Mouse (Mus musculus) left cerebral cortex, postnatal 36 days (tissue): Measurements from ENCODE around the gene Gm40193. TPM values are rescaled to one million over a fixed set of nuclear protein-coding genes. Genes with fewer than 3 reads are reported as not detected.

Source experiments
- DNase-seq, 2 experiments: peaks; one replicate each; pipeline ENCODE4 v3.0.0; 2021 to 2022; ENCODE audit warnings: low spot score in 2 of 2, mixed read lengths in 1 of 2
- intact Hi-C: fragments of 180-260 bp; cut with DNase I; formaldehyde crosslinking; loops from one replicate; pipeline ENCODE4 v1.15.1; 2025
- total RNA-seq, 2 experiments: library from RNA; stranded (reverse); gene quantifications; 2 replicates each; pipeline ENCODE4 v1.2.3; 2021

The Gm40193 gene
- total RNA-seq, 2 experiments from 2014 or later = not detected

- DNase-seq = no peak
- intact Hi-C loops = no loop called here
Observed at GRCm38 (mm10) chr11:70512709-70513342, 19.9 kb downstream of the Gm40193 start.

GRCm38 (mm10) chr11:70511825-70512224 is 20.9 kb downstream of the Gm40193 start:
- intact Hi-C loops = no loop called here

GRCm38 (mm10) chr11:70511242-70511641 is 21.5 kb downstream of the Gm40193 start:
- DNase-seq = no peak
- intact Hi-C loops = no loop called here

More at GRCm38 (mm10) chr11:70511825-70512224, 20.9 kb downstream of the Gm40193 start:
- DNase-seq = no peak

GRCm38 (mm10) chr11:70509753-70510564 is 22.8 kb downstream of the Gm40193 start:
- intact Hi-C loops = loop anchor here (5.0 kb wide), 3 partner anchors 58 to 98 kb away; partner anchors contain the start of genes Arrb2, Med11 and Pelp1

GRCm38 (mm10) chr11:70506962-70507515 is 25.7 kb downstream of the Gm40193 start:
- DNase-seq = no peak
- intact Hi-C loops = loop anchor here (5.0 kb wide), 3 partner anchors 55 to 95 kb away; partner anchors contain the start of genes Arrb2, Med11 and Pelp1

More at GRCm38 (mm10) chr11:70509753-70510564, 22.8 kb downstream of the Gm40193 start:
- peak; percentile 21 to 41 for DNase-seq

GRCm38 (mm10) chr11:70506385-70506784 is 26.4 kb downstream of the Gm40193 start:
- intact Hi-C loops = loop anchor here (5.0 kb wide), 3 partner anchors 54 to 94 kb away; partner anchors contain the start of genes Arrb2, Med11 and Pelp1
- DNase-seq = no peak

GRCm38 (mm10) chr11:70504970-70505369 is 27.8 kb downstream of the Gm40193 start, which contains the start of gene Tm4sf5:
TSS of gene Tm4sf5 (plus strand) at chr11:70505244.
- intact Hi-C loops = loop anchor here (5.0 kb wide), 3 partner anchors 53 to 93 kb away; partner anchors contain the start of genes Arrb2, Med11 and Pelp1

GRCm38 (mm10) chr11:70502018-70502417 is 30.7 kb downstream of the Gm40193 start:
- no peak for DNase-seq
- intact Hi-C loops = no loop called here

More at GRCm38 (mm10) chr11:70504970-70505369, 27.8 kb downstream of the Gm40193 start, which contains the start of gene Tm4sf5:
- DNase-seq = no peak

GRCm38 (mm10) chr11:70500476-70500812 is 32.3 kb downstream of the Gm40193 start:
- intact Hi-C loops = no loop called here
- no peak for DNase-seq

GRCm38 (mm10) chr11:70499566-70500475 is 32.9 kb downstream of the Gm40193 start:
- no peak for DNase-seq
- intact Hi-C loops = no loop called here

GRCm38 (mm10) chr11:70489684-70490083 is 43.1 kb downstream of the Gm40193 start:
- no peak for DNase-seq
- intact Hi-C loops = no loop called here

GRCm38 (mm10) chr11:70489138-70489537 is 43.6 kb downstream of the Gm40193 start:
- peak in 1 of 2 experiments; percentile 9 for DNase-seq
- intact Hi-C loops = no loop called here

- no peak for DNase-seq
- intact Hi-C loops = no loop called here
Observed at GRCm38 (mm10) chr11:70487816-70488215, 44.9 kb downstream of the Gm40193 start.

- intact Hi-C loops = no loop called here
- DNase-seq = no peak
Observed at GRCm38 (mm10) chr11:70485498-70485897, 47.2 kb downstream of the Gm40193 start.

Other genes starting within 250 kb of the Gm40193 start
- under 1 TPM; 0.17 to 0.54 TPM for gene Alox12e, start 210.3 kb downstream of the Gm40193 start, total RNA-seq
- under 1 TPM in 1 of 2 experiments, not detected in 1; 0.39 TPM for gene Alox15, start 180.9 kb downstream of the Gm40193 start, total RNA-seq
- 10 to 100 TPM; 35.5 to 37.0 TPM for gene Pelp1, start 122.9 kb downstream of the Gm40193 start, total RNA-seq
- gene Arrb2, start 100.3 kb downstream of the Gm40193 start, total RNA-seq = 10 to 100 TPM; 55.5 to 76.0 TPM
- 10 to 100 TPM; 14.0 to 16.7 TPM for gene Med11, start 81.0 kb downstream of the Gm40193 start, total RNA-seq
- under 1 TPM; 0.12 to 0.86 TPM for gene Zmynd15, start 73.5 kb downstream of the Gm40193 start, total RNA-seq
- gene Cxcl16, start 73.0 kb downstream of the Gm40193 start, total RNA-seq = 1 to 10 TPM in 1 of 2 experiments, under 1 TPM in 1; 0.94 to 1.0 TPM
- gene Tm4sf5, start 27.7 kb downstream of the Gm40193 start, total RNA-seq = not detected
- gene Vmo1, start 18.3 kb downstream of the Gm40193 start, total RNA-seq = not detected
- not detected for gene Gltpd2, start 13.7 kb downstream of the Gm40193 start, total RNA-seq
- gene Psmb6, start 7.6 kb downstream of the Gm40193 start, total RNA-seq = 100 to 1,000 TPM; 164 to 187 TPM
- gene Pld2, start 7.1 kb upstream of the Gm40193 start, total RNA-seq = 10 to 100 TPM; 14.5 to 20.7 TPM
- gene Mink1, start 29.9 kb upstream of the Gm40193 start, total RNA-seq = 100 to 1,000 TPM; 380 to 465 TPM
- gene 4930544D05Rik, start 82.9 kb upstream of the Gm40193 start, total RNA-seq = not detected
- not detected for gene Chrne, start 86.3 kb upstream of the Gm40193 start, total RNA-seq
- not detected for gene Gp1ba, start 106.2 kb upstream of the Gm40193 start, total RNA-seq
- gene Rnf167, start 114.3 kb upstream of the Gm40193 start, total RNA-seq = 10 to 100 TPM; 78.6 to 87.8 TPM
- 100 to 1,000 TPM; 113 to 125 TPM for gene Slc25a11, start 114.5 kb upstream of the Gm40193 start, total RNA-seq
- 100 to 1,000 TPM; 217 to 244 TPM for gene Pfn1, start 121.7 kb upstream of the Gm40193 start, total RNA-seq
- gene Eno3, start 124.3 kb upstream of the Gm40193 start, total RNA-seq = 1 to 10 TPM; 9.5 to 9.6 TPM
- gene Spag7, start 136.5 kb upstream of the Gm40193 start, total RNA-seq = 10 to 100 TPM; 52.5 to 57.8 TPM
- gene Camta2, start 155.2 kb upstream of the Gm40193 start, total RNA-seq = 100 to 1,000 TPM; 232 to 256 TPM
- gene Inca1, start 167.2 kb upstream of the Gm40193 start, total RNA-seq = 1 to 10 TPM; 1.8 to 1.9 TPM
- 10 to 100 TPM; 58.9 to 59.3 TPM for gene Kif1c, start 167.6 kb upstream of the Gm40193 start, total RNA-seq
- 10 to 100 TPM; 17.3 to 21.7 TPM for gene Zfp3, start 231.3 kb upstream of the Gm40193 start, total RNA-seq